Mouse (Mus musculus): ENCODE results near the gene Flrt3.

Gene Flrt3

GRCm38 (mm10) chr2:140670963-140671702, at the start of gene Flrt3:
TSS of gene Flrt3 (minus strand) at chr2:140671469.
- DNase-seq = peak; percentile 76

GRCm38 (mm10) chr2:140717407-140717806, 46.1 kb upstream of the Flrt3 start:
- no peak for DNase-seq

- DNase-seq = no peak
These were observed 44.6 kb upstream of the Flrt3 start for GRCm38 (mm10) chr2:140715822-140716221.

GRCm38 (mm10) chr2:140707550-140707949, 36.3 kb upstream of the Flrt3 start:
- no peak for DNase-seq

- DNase-seq = no peak
These were observed 34.0 kb upstream of the Flrt3 start for GRCm38 (mm10) chr2:140705278-140705677.

- no peak for DNase-seq
These were observed 32.9 kb upstream of the Flrt3 start for GRCm38 (mm10) chr2:140704146-140704545.

- no peak for DNase-seq
These were observed 32.1 kb upstream of the Flrt3 start for GRCm38 (mm10) chr2:140703377-140703776.

- no peak for DNase-seq
These were observed 27.3 kb upstream of the Flrt3 start for GRCm38 (mm10) chr2:140698585-140698984.

- DNase-seq = no peak
These were observed 22.6 kb upstream of the Flrt3 start for GRCm38 (mm10) chr2:140693845-140694244.

GRCm38 (mm10) chr2:140692461-140692860, 21.2 kb upstream of the Flrt3 start:
- DNase-seq = no peak

GRCm38 (mm10) chr2:140691403-140691802, 20.1 kb upstream of the Flrt3 start:
- DNase-seq = no peak

GRCm38 (mm10) chr2:140690906-140691305, 19.6 kb upstream of the Flrt3 start:
- DNase-seq = no peak

GRCm38 (mm10) chr2:140676728-140677127, 5.5 kb upstream of the Flrt3 start:
- no peak for DNase-seq

GRCm38 (mm10) chr2:140673466-140673865, 2.2 kb upstream of the Flrt3 start:
- DNase-seq = no peak

- peak; percentile 10 for DNase-seq
These were observed 812 bp downstream of the Flrt3 start for GRCm38 (mm10) chr2:140670457-140670856.

- DNase-seq = no peak
These were observed 1.5 kb downstream of the Flrt3 start for GRCm38 (mm10) chr2:140669786-140670185.

- no peak for DNase-seq
These were observed 2.2 kb downstream of the Flrt3 start for GRCm38 (mm10) chr2:140669081-140669480.

- peak; percentile 59 for DNase-seq
These were observed 3.0 kb downstream of the Flrt3 start for GRCm38 (mm10) chr2:140668311-140668710.

GRCm38 (mm10) chr2:140667261-140668047, 3.8 kb downstream of the Flrt3 start:
- DNase-seq = no peak

- DNase-seq = no peak
These were observed 4.4 kb downstream of the Flrt3 start for GRCm38 (mm10) chr2:140666846-140667245.

GRCm38 (mm10) chr2:140664381-140664780, 6.9 kb downstream of the Flrt3 start:
- no peak for DNase-seq

- DNase-seq = no peak
These were observed 8.6 kb downstream of the Flrt3 start for GRCm38 (mm10) chr2:140662673-140663072.

GRCm38 (mm10) chr2:140653978-140654377, 17.3 kb downstream of the Flrt3 start:
- no peak for DNase-seq

- no peak for DNase-seq
These were observed 17.8 kb downstream of the Flrt3 start for GRCm38 (mm10) chr2:140653481-140653880.

Measured in liver (tissue).